Mouse (Mus musculus): ENCODE results near the gene Dgcr2.
A peak's percentile ranks its signal among the peaks of the same experiment; 100 is the strongest.

The Dgcr2 gene

DNA sequence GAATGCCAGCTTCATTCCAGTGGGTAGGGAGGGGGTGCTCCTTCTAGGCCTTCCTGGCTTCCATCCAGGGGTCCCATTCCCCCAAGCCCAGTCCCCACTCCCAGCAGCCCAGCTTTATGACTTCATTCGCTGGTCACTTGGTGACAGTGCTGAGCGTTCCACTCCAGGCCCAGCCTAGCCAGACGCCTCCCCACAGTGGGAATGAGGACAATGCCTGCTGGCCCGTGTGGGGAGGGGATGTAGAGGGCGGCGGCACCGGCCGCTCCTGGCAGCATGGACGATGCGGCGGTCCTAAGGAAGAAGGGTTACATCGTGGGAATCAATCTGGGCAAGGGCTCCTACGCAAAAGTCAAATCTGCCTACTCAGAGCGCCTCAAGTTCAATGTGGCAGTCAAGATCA is at the start of gene Dgcr2, which contains the start of gene Tssk2:
Gene Dgcr2 (minus strand): TSS at position 101 of the 400 bp plus-strand sequence.
Gene Tssk2 (plus strand): TSS at position 176 of the 400 bp plus-strand sequence.
- DNase-seq (ENCODE audit: low read depth): no peak

DNA sequence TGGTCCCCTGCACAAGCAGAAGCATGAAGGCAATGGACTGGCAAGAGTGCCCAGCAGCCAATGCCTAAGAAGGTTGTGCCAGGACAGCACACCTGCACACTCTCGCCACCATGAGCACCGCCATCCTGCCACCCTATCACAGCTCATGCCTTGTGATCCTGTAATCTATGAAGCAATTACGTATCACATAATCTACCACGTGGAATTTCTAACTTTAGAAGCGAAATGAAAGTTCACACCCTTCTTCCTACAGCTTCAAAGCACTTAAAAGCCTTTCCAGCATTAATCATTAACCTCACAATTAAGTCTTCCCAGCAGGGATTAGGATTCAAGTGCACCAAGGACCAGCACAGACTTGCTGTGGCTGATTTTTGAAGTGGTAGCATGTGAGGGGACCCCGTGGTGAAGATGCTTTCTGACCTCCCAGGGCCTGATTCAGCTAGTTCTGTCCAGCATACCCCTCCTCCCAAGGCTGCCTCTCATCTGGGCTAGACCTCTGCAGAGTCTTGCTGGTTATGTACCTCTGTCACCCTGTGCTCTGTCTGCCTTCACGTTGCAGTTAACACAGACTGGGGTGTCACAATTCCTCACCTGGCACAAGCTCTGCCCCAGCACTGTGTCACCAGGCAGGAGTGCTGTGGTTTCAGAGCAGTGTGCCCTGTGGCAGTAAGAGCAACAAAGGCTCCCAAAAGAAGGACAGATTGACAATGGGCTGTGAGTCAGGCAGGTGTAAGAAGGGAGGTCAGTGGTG is 46.9 kb upstream of the Dgcr2 start:
- no peak for DNase-seq (ENCODE audit: low read depth)

DNA sequence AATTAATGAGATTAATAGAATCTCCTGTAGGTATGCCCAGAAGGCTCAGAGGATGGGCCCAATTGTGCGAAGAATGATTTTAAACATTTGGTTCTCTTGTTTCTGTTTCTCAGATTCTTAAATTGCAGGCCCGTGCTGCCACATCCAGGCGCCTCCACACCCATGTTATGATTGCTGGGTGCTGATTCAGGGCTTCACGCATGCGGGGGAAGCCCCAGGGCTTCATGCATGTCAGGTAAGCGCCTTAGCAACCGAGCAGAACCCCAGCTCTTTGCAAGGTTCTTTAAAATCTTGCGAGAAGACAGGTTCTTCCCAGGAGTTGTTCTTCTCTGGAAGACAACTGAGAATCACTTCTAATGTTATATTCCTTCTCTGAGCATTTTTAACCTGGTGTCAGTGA is 45.1 kb upstream of the Dgcr2 start:
- no peak for DNase-seq (ENCODE audit: low read depth)

DNA sequence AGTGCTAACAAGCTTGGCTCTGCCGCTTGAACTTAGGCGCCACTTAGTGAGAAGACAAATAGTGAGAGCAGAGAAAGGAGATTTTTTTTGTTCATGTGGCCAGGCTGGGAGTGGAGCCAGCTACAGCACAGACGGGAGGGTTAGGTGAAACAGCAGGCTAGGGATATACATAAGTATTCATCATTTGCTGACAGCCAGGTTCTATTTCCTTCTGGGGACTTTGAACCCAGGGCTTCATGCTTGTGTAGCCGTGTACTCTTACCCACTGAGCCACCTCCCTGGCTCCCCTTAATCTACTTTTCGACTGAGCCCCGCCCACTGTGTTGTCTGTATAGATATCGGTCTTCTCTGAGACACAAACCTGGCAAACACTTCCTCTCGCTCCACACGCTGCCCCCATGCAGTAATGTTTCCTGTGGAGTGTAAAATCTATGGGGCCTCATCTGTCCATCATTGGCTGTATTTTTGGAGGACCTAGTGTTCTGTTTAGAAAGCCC is 40.9 kb upstream of the Dgcr2 start:
- no peak for DNase-seq (ENCODE audit: low read depth)

DNA sequence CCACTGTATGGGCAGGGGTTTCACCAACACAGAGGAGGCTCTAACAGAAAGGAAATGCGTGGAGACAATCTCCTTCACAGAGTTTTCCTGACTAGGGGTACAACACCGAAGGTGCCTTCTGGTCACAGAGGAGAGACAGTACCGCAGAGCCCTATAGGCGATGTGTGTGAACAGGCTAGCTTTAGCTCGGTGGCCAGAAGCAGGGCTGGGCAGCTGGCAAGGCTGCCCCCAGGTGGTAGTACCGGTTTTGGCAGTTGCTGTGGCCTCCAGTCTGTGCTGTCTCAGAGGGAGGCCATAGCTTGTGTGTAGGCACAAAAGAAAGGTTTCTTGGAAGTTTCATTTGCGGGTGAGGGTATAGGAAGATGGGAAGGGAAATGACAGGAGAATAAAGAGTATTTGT is 40.5 kb upstream of the Dgcr2 start:
- DNase-seq (ENCODE audit: low read depth): peak; percentile 73

DNA sequence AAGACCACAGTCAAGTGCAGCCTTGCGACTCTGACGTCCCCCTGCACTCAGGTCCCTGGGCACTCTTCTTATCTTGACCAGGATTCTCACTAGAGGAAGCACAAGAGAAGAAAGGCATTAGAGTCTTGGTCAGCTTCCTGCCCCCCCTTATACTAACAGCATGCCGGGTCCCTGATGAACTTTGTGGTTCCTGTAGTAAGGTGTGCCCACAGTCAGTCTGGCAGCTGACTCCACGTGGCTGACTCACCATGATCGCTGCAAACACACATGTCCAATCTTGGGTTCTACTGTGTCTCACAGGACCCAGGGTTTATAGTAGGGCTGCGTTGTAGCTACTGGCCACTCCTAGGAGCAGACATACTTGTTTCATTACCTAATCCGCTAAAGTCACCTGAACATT is 39.8 kb upstream of the Dgcr2 start:
- no peak for DNase-seq (ENCODE audit: low read depth)

DNA sequence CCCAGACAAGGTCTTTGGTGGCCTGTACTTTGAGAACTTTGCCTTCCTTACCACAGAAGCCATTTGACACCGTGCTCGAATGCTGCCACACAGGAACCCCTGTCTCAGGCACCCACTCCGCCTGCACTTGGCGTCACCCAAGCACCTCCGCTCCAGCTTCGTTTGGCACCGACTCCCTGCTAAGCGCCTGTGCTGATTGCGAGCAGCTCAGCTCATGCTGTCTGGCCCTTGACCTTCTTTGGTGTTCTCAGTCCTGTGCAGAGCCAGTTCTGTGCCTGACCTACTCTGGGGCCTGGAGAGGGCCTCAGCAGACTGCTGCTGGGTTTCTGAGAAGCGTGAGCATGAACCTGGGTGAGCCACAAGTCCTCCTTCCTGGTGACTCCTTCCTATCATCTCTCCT is 38.4 kb upstream of the Dgcr2 start:
- no peak for DNase-seq (ENCODE audit: low read depth)

DNA sequence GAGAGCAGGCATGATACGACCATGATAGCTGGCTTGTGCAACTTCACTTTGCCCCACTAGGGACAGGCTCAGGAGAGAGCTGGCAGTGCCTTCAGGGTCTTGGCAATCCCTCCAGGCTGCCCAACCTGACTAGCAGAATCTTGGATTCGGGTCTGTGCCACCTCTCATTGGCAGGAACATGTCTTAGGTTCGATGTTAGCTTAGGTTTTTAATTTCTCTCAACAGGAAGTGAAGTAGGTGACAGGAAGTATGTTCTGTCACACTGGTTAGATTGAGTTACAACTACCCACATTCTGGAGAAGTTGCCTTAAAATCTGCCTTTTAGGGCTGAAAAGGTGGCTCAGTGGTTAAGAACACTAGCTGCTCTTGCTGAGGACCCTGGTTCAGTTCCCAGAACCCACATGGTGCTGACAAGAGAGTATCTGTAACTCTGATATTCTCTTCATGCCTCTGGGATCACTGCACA is 36.1 kb upstream of the Dgcr2 start:
- peak; percentile 35 for DNase-seq (ENCODE audit: low read depth)

DNA sequence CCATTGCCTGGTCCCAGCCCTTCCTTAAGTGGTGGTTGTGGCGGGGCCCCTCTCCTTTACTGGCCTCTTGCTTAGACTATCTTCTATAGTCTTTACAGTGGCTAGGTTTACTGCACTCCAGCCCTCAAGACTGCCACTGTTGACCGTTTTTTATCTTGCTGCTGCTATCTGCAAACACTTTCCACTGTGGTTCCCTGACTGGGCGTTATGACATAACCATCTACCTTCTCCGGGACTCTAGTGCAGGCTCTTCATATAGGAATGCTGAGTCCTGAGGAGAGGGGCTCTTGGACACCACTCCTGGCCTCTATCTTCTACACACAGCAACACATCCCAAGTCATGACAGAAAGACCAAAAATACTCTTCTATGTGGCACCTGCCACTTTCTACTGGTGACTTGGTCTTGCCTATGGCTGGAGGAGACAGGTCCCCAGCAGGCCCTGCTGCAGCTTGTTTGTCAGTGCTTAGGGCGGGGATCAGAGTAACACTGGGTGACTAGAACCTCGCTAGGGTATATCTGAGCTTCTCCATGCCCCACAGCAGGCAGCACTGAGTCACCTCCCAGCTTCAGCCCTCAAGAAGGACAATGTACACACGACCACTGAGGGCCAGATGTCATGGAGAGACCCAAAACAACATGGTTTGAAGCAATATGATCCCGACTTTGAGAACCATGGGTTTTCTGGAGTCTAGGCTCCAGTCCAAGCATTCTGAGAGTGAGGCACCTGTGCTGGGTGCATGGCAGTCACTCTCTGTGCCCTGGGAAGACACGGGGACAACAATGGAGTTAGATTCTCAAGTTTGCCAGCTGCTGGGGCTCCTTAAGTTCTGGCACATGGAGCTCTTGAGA is 35.5 kb upstream of the Dgcr2 start:
- no peak for DNase-seq (ENCODE audit: low read depth)

DNA sequence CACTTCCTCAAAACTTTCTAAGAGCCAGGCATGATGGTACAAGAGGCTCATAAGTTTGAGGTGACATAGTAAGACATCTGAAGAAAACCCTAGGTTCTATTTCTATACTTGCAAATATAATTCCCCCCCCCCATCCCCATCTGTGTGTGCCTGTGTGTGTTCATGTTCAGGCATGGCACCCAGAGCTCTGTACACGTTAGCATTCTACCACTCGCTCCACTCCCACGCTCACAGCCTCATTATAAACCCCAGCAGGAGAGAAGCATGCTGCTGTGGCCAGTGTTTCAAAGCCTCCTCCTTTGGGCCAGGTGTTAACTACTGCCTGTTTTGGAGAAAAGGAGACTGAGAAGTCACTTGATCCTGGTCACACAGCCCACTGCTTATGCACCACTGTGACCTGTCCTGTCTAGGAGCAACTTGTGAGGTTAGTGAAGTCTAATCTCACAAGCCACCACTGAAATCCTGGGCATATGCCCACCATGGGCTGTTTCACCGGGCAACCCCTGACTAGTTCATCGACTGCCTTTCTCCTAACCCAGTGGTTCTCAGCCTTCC is 33.6 kb upstream of the Dgcr2 start:
- no peak for DNase-seq (ENCODE audit: low read depth)

DNA sequence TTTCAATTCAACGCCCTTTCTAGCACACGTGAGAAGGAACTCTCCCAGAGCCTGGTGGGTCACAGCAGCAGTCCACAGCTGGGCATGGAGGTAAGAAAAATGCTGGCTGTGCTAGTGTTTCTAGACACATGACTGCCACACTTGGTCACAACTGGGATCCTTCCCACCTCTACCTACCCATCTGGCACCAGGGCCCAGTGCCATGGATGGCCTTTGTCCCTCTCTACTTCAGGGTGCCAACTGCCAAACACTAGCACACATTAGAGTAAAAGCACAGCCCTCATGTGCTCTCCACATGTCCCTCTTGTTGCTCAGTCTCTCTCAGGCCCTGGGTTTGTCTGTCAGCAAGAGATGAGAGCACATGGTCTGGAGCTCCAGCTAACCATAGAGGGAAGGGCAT is 31.3 kb upstream of the Dgcr2 start:
- DNase-seq (ENCODE audit: low read depth): no peak

DNA sequence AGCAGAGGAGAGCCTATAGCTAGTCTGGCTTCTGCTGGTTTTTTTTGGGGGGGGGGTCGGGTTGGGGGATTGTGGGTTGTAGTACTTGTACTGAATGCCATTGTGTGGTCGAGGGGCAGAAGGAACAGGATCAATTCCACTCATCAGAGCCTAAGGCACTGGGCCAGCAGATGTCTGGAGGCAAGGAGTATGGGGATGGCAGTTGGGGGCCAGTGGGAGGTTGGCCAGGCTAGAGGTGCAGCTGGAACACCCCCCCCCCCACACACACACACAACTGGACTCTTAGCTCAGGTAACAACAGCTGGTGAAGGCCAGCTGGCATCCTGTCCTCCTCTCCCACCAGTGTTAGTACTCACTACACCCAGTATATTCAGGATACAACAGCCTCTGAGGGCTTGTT is 30.8 kb upstream of the Dgcr2 start:
- no peak for DNase-seq (ENCODE audit: low read depth)

DNA sequence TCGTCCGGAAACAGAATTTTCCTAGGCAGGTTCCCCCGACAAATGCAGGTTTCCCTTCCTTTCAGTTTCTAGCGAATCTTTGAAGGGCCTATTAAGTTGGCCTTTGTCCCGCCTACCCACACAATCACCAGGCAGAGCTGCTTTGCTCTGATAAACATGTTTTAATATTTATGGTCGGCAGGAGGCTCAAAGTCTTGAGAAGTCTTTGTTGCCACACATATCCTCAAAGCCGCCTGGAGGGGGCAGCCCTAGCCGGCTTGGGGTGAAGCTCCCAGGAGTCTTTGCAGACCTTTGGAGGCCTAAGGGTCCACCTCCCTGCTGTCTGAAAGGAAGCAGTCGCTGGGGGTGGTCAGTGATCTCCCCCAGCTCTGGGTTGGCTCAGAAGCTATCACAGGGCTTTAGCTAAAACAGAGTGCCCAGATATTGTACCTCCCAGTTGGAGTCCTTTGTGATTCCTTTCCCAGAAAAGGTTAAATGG is 30.3 kb upstream of the Dgcr2 start:
- DNase-seq (ENCODE audit: low read depth): peak; percentile 93

DNA sequence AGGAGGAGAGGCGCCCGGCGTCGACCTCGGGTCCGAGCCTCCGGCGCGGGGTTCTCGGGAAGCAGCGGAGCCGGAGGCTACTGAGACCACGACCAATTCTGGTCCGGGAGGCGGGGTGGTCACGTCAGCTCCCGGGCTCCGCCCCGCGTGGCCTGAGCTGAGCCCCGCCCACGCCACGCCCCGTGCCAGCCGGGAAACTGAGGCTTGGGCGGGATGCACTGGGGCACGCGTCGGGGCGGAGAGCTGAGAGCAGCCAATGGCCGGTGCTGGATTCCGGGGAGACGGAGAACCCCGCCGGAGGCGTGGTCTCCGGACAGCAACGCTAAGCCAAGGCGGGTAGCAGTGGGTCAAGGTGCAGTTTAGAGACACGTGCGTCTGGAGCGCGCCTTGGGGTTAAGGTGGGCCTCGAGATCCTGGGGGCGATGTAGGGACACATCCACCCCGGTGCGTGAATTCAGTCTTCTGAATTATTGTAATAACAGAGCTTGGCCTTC is 29.8 kb upstream of the Dgcr2 start, which contains the start of gene Slc25a1:
Gene Slc25a1 (minus strand): TSS at position 133 of the 494 bp plus-strand sequence.
- DNase-seq (ENCODE audit: low read depth): peak; percentile 81

DNA sequence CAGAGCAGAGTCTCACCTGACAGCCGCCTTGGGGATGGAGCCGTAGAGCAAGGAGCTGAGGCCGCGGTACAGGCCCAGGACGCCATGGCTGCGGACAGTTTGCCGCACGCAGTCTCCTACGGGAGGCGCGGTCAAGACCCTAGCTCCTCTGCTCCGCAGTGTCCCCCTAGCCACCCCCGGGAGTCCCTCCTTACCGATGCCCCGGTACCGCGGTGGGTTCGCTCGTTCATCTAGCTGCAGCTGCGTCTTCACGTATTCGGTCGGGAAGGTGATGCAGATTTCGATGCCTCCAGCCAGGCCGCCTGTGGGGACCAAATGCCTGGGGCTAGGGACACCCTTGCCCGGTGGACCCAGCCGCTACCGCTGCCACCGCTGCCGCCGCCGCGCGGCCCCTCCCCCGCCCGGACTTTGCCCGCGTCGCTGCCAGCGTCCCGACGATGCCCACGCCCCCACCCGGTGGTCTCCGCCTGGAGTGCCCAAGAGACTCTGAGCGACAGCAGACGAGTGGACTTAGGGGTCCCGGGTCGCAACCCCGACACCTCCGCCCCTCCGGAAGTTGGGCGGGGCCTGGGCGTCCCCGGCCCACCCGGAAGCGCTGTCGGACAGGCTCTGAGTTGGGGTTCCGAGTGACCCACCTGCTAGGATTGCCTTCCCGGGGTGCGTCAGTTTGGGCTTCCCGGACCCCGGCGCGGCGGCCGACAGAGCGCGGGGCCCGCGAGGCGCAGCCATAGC is 29.2 kb upstream of the Dgcr2 start:
- DNase-seq (ENCODE audit: low read depth): peak; percentile 69

DNA sequence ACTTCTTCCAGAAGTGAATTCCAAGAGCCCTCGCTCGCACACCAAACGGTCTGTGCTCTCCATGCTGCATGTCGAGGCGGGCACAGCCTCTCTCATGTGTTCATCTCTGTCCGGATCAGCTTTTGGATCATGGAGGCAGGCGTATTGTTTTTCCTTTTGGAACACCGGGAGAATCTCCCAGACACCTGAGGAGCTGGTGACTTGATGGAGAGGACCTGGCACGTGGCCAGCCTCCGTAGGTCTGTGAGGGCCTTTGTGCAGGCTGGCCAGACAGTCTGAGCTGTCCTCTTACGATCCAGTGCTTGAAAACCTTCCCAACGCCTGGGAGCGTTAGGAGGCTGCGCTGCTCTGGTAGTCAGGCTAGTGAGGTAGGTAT is 23.8 kb upstream of the Dgcr2 start:
- DNase-seq (ENCODE audit: low read depth): no peak

DNA sequence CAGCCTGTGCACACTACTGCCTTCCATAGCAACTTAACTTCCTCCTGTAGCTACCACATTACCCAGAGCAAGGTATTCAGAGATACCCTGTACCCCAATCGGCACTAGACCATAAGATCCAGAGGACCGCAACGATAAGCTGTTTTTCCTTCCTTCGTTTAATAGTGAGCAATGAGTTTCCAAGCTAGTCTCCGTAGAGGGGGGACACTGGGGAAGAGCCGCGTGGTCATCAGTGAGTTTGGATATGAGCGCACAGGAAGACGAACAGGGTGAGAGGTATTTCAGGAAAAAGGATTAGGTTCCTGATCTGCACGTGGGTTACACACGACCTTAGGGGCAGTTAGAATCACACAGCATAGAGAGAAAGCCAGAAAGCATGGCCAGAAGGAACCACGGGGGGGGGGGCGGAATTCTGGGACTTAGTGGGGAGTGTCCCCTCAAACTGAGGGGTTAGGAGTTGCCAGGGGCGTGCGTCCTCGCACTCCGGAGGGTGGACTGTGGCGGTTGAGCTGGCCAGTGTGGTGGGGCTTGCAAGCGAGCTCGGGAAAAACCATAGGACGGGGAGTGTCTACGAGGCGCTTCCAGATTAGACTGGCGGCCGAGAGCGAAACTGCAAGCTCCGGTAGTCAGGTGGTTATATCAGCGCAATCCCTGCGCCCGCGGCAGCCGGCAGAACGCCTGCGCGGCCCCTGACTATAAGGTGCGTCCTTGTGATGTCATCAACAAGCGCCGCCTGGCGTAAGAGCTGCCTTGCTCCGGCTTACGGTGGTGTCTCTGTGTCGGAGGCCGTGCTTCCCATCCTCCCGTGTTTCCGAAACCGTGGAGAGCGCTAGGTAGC is 23.2 kb upstream of the Dgcr2 start:
- DNase-seq (ENCODE audit: low read depth): peak; percentile 98

DNA sequence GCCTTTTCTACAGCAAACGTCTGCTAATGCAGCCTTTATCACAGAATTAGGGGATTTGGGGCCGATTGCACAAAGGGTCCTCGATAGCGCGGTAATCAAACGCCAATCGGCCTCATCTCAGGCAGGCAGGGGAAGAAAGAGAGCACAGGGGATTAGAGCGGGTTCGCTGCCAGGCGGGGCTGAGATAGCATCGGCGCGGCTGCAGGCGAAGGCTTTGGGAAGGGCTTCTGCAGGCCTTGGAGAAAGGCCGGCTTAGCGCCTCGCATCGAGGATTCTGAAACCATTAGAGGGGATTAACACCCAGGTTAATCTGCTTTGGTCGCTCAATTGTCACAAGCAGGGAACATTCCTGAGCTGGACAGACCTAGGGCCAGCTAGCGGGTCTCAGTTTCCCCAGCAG is 22.2 kb upstream of the Dgcr2 start:
- no peak for DNase-seq (ENCODE audit: low read depth)

DNA sequence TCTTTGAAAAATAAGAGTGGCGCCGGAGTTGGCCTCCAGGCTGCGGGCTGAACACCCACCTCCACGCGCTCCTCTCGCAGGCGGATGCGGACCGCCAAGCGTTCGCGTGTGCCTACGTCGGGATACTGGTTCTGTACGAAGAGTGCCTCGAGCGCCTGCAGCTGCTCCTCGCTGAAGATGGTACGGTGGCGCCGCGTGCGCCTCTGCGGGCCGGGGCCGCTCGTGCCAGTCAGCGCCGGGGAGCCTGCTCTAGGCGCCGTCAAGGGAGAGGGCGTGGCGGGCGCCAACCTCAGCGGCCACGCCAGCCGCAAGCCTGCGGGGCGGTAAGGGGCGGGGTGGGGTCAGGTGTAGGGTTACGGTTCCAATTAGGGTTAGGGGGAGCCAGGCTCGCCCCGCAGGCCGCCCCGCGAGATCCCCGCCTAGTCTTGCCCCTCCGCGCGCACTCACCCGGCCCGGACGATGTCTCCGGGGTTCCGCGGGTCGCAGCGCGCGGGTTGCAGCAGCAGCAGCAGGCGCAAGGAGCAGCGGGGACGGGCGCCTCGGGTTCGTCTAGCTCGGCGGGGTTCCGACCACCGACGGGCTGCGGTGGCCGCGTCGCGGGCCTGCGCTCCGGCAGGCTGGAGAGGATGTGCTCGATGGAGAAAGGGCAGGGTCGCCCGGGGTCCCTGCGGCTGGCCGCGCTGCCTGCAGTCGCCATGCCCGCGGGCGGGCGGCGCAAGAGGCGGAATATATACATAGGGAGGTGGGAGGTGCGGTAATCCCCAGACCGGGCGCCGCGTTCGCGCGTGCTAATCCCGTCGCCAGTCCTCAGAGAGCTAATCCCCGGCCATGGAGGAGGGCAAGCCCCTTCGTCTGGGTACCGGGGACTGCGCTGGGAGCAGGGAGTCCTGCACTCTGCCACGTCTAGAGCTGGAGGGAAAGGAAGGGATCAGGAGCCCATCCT is 16.2 kb upstream of the Dgcr2 start, which contains the start of gene Gsc2:
Gene Gsc2 (minus strand): TSS at position 753 of the 943 bp plus-strand sequence.
- DNase-seq (ENCODE audit: low read depth): peak; percentile 44

All from induced T-regulatory cell, adult 2 months (primary cell).